Mouse (Mus musculus) hindbrain, postnatal 0 days (tissue): ENCODE data around the gene Mical3. TPM values are rescaled to one million over a fixed set of nuclear protein-coding genes. Genes with fewer than 3 reads are reported as not detected.
A peak's percentile ranks its signal among the peaks of the same experiment; 100 is the strongest.

Experiments used
- ATAC-seq: fragments of 200-750 bp; cut with Nextera tagmentation; 2 replicates; pipeline ENCODE4 v1.8.0; 2017; ENCODE audit warnings: mild to moderate bottlenecking, moderate TSS enrichment, moderate library complexity
- DNase-seq: peaks from one replicate; pipeline ENCODE4 v3.0.0-alpha.2; 2015; ENCODE audit warnings: low spot score
- H3K27ac ChIP-seq: fragments of 300-500 bp; sonication (generic); 2 replicates; pipeline ENCODE4 v1.5.1; 2014; ENCODE audit warnings: mild to moderate bottlenecking
- H3K27me3 ChIP-seq: fragments of 300-500 bp; sonication (generic); 2 replicates; pipeline ENCODE4 v1.6.1; 2014; ENCODE audit warnings: low read length, mixed read lengths; ENCODE audit not compliant: insufficient read depth
- H3K36me3 ChIP-seq: fragments of 300-500 bp; sonication (generic); 2 replicates; pipeline ENCODE4 v1.6.1; 2014; ENCODE audit warnings: low read length, mixed read lengths; ENCODE audit not compliant: insufficient read depth
- H3K4me1 ChIP-seq: fragments of 300-500 bp; sonication (generic); 2 replicates; pipeline ENCODE4 v1.6.1; 2014; ENCODE audit warnings: antibody characterized with exemption, low read length, mixed read lengths; ENCODE audit not compliant: insufficient read depth
- H3K4me2 ChIP-seq: fragments of 300-500 bp; sonication (generic); 2 replicates; pipeline ENCODE4 v1.6.1; 2014; ENCODE audit warnings: low read depth, mild to moderate bottlenecking, low read length, moderate library complexity, mixed read lengths
- H3K4me3 ChIP-seq: fragments of 300-500 bp; sonication (generic); 2 replicates; pipeline ENCODE4 v1.5.1; 2014; ENCODE audit warnings: low read length
- H3K9ac ChIP-seq: fragments of 300-500 bp; sonication (generic); replicated peaks from 2 replicates; pipeline ENCODE4 v1.6.1; 2014; ENCODE audit warnings: mild to moderate bottlenecking, low read length, moderate library complexity, mixed read lengths
- H3K9me3 ChIP-seq: fragments of 300-500 bp; sonication (generic); 2 replicates; pipeline ENCODE4 v1.6.1; 2016; ENCODE audit warnings: low read length, mixed read lengths
- CTCF ChIP-seq: IDR thresholded peaks from 2 replicates; pipeline ENCODE4 v1.5.1; 2016; ENCODE audit warnings: antibody characterized with exemption, control low read depth, low read depth
- WGBS: fragments of 180-500 bp; shearing (Covaris S2); extraction: QIAGEN DNeasy Blood & Tissue Kit; methylation state at CpG from one replicate; pipeline ENCODE4 v1.1.7; 2014; 5-methylcytosine and 5-hydroxymethylcytosine counted together
- polyA plus RNA-seq: library from polyadenylated mRNA; unstranded; fragments of >200 nt; fragmentation: Nextera tagmentation; extraction: Ambion mirVana; gene quantifications from 2 replicates; pipeline ENCODE4 v1.2.1, GENCODE M21; 2015
- total RNA-seq: library from RNA; depleted of rRNA; stranded (reverse); fragments of >200 nt; gene quantifications from 2 replicates; pipeline ENCODE4 v1.2.3, GENCODE M21; 2014

Gene Mical3
- total and polyA plus RNA-seq, 2 experiments from 2014 or later = 19.3 to 60.2 TPM

DNA sequence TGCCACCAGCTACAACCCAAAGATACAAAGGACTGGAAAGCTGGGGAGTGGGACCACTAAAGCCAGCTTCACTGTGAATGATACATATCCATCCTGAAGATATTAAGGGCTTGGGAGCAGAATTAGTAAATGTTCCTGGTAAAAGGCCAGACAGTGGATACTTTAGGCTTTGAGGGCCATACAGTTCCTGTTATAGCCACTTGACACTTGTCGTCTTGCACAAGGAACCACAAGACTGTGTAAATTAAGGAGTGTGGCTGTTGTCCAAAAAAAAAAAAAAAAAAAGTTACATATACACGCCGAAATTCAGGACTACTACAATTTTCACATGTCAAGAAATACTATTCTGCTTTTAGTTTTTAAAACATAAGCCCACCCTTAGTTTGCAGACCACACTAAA is 17.6 kb upstream of the Mical3 start:
- Histone ChIP-seq H3K4me3 (no peak overlapping the region), H3K27ac (no peak overlapping the region), H3K9me3 (no peaks in the 10 kb centered on the region), H3K4me2 (no peak overlapping the region), H3K9ac (no peak overlapping the region), H3K36me3 (no peaks in the 10 kb centered on the region), H3K4me1 (no peaks in the 10 kb centered on the region), H3K27me3 (no peaks in the 10 kb centered on the region)
- WGBS = 60% methylated on average over 3 of the region's 3 CpGs
- ATAC-seq (no peak), DNase-seq (no peak)
- no peak for TF ChIP-seq CTCF

DNA sequence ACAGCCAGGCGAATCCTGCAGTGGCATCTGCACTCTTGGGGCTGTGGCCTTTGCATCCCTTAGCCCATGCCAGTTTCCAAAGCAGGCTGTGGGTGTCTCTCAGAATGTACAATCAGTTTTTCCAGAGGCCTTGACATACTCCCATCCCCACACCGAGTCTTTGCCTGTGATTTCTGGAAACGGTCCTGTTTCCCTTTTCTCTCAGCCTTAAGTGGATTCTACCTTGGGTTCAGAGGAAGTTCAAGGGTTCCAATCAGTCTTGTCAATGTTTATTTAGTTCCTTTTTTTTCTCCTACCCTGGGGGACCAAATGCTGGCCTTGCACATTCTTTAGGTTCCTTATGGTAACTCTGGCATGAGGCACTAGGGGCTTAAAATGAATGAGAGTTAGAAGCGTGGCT is 16.0 kb upstream of the Mical3 start:
- no peak for TF ChIP-seq CTCF
- no peak for ATAC-seq

DNA sequence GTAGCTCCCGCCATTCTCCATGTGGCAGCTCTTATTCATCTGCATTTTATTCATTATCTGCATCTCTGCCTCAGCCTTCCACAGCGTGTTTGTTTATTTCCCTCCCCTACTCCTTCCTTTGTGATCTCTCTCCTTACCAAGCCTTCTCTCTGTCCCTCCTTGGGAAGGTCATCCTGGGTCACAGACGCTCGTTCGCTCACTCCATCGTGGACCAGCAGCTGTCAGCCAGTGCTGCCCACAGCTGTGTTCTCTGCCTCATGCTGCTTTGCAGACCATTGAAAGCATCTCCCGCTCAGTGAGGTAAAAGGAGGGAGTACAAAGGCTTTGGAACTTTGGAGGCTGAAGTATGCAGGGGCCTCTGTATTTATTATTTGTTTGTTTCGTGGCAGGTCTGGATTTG is 15.1 kb upstream of the Mical3 start:
- 28% methylated on average over 8 of the region's 8 CpGs for whole genome bisulfite sequencing
- no peak for ATAC-seq
- no peaks in the 10 kb centered on the region for H3K9me3 ChIP-seq
- no peak overlapping the region for H3K27ac ChIP-seq
- no peaks in the 10 kb centered on the region for H3K4me1 ChIP-seq
- TF ChIP-seq CTCF = no peak
- no peak for DNase-seq
- H3K27me3 ChIP-seq = no peaks in the 10 kb centered on the region
- H3K4me3 ChIP-seq = no peak overlapping the region
- no peak overlapping the region for H3K4me2 ChIP-seq
- H3K9ac ChIP-seq = no peak overlapping the region
- H3K36me3 ChIP-seq = no peaks in the 10 kb centered on the region

More for the DNA sequence above, 16.0 kb upstream of the Mical3 start:
- H3K27me3 ChIP-seq = no peaks in the 10 kb centered on the region
- no peak overlapping the region for H3K9ac ChIP-seq
- H3K9me3 ChIP-seq = no peaks in the 10 kb centered on the region
- no peaks in the 10 kb centered on the region for H3K36me3 ChIP-seq
- H3K27ac ChIP-seq = no peak overlapping the region
- H3K4me3 ChIP-seq = no peak overlapping the region
- no peaks in the 10 kb centered on the region for H3K4me1 ChIP-seq
- 52% methylated on average over 4 of the region's 4 CpGs for WGBS
- DNase-seq = no peak
- no peak overlapping the region for H3K4me2 ChIP-seq

GRCm38 (mm10) chr6:121145010-121145604 is 14.3 kb upstream of the Mical3 start:
- no peak overlapping the region for H3K4me3 ChIP-seq
- 49% methylated on average over 13 of the region's 13 CpGs for WGBS
- H3K36me3 ChIP-seq = no peaks in the 10 kb centered on the region
- DNase-seq (no peak), ATAC-seq (no peak; the same call in 1 of the 2 replicates)
- no peaks in the 10 kb centered on the region for H3K4me1 ChIP-seq
- no peak overlapping the region for H3K27ac ChIP-seq
- TF ChIP-seq CTCF = no peak
- no peak overlapping the region for H3K9ac ChIP-seq
- no peak overlapping the region for H3K4me2 ChIP-seq
- H3K27me3 ChIP-seq = no peaks in the 10 kb centered on the region
- no peaks in the 10 kb centered on the region for H3K9me3 ChIP-seq

DNA sequence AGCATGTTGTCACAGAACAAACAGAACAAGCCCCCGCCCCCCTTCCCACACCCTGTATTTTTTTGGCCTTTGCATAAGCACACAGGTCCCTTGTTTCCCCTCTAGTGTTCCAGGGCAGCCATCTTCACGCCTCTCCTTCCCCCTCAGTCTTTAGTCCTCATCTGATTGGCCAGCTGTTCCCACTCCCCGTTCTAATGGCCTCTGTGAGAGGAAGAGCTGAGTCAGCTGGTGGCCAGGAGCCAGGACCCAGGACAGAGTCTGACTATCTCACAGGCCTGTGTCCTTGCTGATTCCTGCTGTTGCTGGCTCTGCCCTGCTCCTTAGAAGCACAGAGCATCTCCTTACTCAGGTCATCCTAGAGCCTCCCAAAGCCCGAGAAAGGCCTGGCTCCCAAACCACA is 13.3 kb upstream of the Mical3 start:
- 47% methylated on average over 4 of the region's 4 CpGs for WGBS
- no peaks in the 10 kb centered on the region for H3K9me3 ChIP-seq
- no peak overlapping the region for H3K4me2 ChIP-seq
- DNase-seq (peak; percentile 69), ATAC-seq (peak; percentile 82)
- H3K27ac ChIP-seq = no peak overlapping the region
- H3K27me3 ChIP-seq = no peaks in the 10 kb centered on the region
- no peaks in the 10 kb centered on the region for H3K36me3 ChIP-seq
- no peak overlapping the region for H3K4me3 ChIP-seq
- H3K4me1 ChIP-seq = no peaks in the 10 kb centered on the region
- TF ChIP-seq CTCF = no peak
- no peak overlapping the region for H3K9ac ChIP-seq

- Histone ChIP-seq H3K27ac (no peak overlapping the region), H3K9me3 (no peaks in the 10 kb centered on the region), H3K4me2 (no peak overlapping the region), H3K4me1 (no peaks in the 10 kb centered on the region), H3K9ac (no peak overlapping the region), H3K36me3 (no peaks in the 10 kb centered on the region), H3K4me3 (no peak overlapping the region), H3K27me3 (no peaks in the 10 kb centered on the region)
- no peak for TF ChIP-seq CTCF
- no peak for DNase-seq
- 78% methylated on average over 8 of the region's 8 CpGs for WGBS
- ATAC-seq = no peak
Measured at GRCm38 (mm10) chr6:121143439-121143838, 12.6 kb upstream of the Mical3 start.

GRCm38 (mm10) chr6:121142298-121142697 is 11.5 kb upstream of the Mical3 start:
- Histone ChIP-seq H3K4me1 (no peaks in the 10 kb centered on the region), H3K36me3 (no peaks in the 10 kb centered on the region), H3K4me2 (no peak overlapping the region), H3K27me3 (no peaks in the 10 kb centered on the region), H3K9me3 (no peaks in the 10 kb centered on the region), H3K4me3 (no peak overlapping the region), H3K9ac (no peak overlapping the region), H3K27ac (no peak overlapping the region)
- TF ChIP-seq CTCF = no peak
- DNase-seq = no peak
- WGBS = 73% methylated on average over 7 of the region's 7 CpGs
- ATAC-seq = no peak
